Mouse (Mus musculus) left cerebral cortex, postnatal 4 days (tissue): ENCODE results near the gene Senp8. TPM values are rescaled to one million over a fixed set of nuclear protein-coding genes. Genes with fewer than 3 reads are reported as not detected.

ENCODE experiments used
- DNase-seq: peaks from one replicate; pipeline ENCODE4 v3.0.0-alpha.2; 2022
- intact Hi-C: fragments of 180-260 bp; cut with DNase I; formaldehyde crosslinking; loops from one replicate; pipeline ENCODE4 v1.15.1; 2025
- total RNA-seq, 2 experiments: library from RNA; stranded (reverse); gene quantifications; 2 replicates each; pipeline ENCODE4 v1.2.3; 2021

Gene Senp8
- total RNA-seq, 2 experiments from 2014 or later, result 4.1 to 4.2 TPM

DNA sequence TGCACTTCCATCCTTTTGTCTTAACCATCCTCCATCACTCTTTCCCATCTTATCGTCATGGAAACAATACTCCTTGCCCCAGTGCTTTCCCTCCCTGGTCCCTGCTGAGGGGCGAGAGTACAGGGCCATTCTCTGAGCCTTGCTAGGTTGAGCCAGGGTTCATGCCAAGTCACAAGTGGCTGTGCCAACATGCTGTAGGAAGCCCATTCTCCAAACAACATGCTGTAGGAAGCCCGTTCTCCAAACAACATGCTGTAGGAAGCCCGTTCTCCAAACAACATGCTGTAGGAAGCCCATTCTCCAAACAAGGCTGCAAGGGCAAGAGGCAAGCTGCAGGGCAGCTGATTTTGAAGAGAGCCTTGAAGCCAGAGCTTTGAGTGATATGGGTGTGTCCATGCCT, 32.3 kb downstream of the Senp8 start:
- no peak for DNase-seq
- intact Hi-C loops, result no loop called here

DNA sequence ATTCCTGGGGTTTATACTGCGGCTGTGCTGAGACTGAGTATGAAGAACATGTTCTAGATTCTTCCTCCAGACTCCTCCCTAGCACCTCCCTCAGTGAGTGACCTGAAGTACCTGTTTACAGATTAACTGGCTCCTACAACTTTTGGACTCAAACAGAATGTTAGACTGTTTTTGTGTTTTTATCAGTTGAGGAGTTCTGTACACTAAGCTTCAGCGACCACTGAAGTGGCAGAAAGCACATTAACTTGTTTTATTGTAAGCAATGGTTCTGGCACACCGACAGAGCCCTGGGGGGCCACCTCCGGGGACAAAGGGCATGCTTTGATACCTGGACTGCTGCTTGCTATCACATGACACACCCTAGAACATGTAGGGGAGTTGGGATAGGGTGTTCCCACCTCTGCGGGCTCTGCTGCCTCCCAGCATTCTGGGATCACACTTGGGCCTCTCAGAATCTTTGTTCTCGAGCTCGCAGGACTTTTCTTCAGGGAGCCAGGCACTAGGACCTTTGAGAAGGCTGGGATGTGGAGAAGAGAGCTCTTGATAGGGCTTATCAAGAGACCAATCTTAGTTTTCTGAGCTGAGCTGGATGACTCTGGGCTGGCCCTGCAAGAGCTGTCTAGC, 34.1 kb downstream of the Senp8 start:
- intact Hi-C loops, result no loop called here
- DNase-seq, result no peak

DNA sequence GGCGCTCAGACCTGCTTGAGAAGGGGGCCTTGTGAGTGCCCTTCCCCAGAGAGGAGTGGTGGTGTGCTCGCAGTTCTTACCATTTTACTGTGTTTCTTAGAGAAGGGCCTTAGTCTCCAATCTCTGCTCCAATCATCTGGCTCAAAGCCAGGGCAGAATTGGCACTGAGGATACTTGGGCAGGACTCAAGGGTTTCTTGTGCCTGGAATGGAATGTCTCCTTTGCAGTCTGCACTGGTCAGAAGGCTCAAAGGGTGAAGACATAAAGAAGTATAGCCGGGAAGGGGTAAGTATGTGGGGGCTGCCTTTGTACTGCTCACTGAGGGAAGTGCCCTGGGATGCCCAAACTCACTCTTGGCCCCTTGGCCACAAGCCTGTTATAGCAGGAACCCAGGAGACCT, 41.3 kb downstream of the Senp8 start:
- intact Hi-C loops, result no loop called here

DNA sequence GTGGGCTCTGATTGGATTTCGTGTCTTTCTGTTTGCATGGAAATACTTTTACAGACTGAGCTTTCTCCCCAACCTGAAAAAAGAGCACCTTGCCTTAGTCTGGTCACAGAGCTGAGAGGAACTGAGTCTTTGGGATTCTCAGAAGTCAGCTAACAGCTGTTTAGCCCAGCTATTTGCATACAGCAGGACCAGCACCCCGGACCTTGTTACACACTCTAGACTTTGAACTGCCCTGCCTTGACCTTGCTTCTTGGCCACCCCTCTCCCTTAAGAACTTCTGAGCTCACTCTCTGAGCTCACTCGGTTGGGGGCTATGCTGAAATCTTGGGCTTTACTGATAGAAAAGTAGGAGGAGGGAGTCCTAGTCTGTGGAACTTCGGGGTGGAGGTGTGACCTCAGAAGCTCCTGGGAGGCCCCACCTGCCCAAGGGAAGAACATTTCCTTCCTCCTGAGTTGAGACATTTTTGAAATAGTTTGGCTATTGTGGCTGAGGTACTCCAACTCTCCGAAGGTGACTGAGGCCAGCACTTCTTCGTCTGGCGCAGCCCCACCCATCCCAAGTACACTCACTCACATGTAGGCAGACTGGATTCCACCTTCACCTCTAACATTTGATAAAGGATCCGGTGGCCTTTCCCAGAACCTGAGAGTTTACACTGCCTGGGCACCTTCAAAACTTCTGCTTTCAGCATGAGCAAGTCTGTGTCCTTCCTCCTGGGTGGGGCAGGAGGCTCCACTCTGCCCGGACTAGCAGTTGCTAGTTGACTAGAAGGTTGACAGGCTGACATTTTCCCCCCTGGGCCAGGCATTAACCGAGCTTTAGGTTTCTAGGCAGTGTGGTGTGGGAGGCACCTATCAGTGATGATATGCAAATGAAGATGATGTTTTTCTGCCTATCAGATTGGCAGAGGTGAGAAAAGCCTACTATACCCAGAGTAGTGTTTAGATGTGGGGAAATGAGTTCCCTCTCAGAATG, 43.4 kb downstream of the Senp8 start:
- intact Hi-C loops, result no loop called here
- no peak for DNase-seq

More for the DNA sequence above, 41.3 kb downstream of the Senp8 start:
- DNase-seq, result peak; percentile 43

DNA sequence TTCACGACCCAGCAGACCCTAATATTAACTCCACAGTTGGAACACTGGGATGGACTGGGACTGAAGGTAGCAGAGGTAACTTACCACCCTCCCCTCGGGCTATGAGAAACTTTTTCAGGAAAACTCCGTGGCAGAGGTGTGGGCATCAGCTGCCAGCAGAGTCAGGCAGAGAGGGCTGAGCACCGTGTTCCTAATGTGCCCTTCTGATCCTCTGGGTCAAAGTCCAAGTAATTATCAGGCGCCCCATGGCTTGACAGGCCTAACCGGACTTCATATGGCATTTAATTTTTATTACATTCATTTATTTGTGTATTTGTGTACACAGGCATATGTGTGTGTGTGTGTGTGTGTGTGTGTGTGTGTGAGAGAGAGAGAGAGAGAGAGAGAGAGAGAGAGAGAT, 47.4 kb downstream of the Senp8 start:
- DNase-seq, result no peak
- intact Hi-C loops, result no loop called here

DNA sequence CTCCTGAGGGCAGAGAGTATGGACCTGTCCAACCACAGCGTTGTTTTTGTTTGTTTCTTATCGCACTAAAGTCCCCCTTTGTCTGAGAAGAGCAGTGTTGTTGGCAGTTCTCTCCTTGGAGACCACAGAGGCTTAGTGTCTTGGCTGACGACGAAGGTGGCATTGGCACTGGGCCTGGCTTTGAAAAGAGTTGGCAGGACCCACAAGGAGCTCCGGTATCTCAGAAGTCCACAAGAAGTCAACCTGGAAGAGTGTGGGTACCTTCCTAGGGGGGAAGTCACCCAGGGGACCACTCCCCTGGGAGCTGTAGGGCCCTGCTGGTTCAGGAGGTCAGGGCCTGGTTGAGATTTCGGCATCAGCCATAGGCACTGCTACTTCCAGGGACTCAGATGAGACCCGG, 49.4 kb downstream of the Senp8 start:
- peak; percentile 35 for DNase-seq
- intact Hi-C loops, result no loop called here

DNA sequence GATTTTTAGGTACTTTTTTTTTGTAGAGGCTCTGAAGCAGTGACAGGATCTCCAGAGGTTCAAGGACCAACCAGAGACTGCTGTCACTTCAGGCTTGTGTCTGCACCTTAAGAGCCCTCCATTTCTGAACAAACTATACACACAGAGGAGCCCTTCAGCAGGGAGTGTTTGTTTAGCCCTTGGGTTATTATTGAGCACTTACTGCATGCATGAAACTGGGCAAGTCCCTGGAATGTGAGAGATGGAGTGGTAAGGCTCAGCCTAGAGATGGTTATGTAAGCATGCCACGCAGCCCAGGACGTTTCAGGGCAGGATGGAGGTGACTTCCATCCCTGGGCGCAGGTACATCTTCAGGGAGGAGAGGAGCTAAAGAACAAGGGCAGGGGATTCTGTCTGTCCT, 54.1 kb downstream of the Senp8 start:
- no peak for DNase-seq

DNA sequence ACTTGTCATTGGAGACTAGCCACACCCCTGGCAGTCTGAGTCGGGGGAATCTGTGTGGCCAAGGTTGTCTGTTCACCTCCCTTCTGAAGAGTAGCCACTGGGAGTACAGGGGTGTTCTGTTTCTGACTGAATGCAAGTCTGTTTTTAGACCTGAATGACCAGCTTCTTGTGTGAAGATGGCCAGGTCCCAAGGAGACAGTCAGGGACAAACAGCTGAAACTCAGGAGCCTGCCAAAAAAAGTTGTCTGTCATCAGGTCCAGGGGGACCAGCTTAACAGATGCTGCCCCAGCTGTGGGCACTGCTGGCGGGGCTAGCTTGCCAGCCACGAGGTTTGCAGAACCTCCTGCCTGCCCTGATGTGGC, 55.1 kb downstream of the Senp8 start:
- intact Hi-C loops, result no loop called here

More for the DNA sequence above, 54.1 kb downstream of the Senp8 start:
- intact Hi-C loops, result no loop called here

DNA sequence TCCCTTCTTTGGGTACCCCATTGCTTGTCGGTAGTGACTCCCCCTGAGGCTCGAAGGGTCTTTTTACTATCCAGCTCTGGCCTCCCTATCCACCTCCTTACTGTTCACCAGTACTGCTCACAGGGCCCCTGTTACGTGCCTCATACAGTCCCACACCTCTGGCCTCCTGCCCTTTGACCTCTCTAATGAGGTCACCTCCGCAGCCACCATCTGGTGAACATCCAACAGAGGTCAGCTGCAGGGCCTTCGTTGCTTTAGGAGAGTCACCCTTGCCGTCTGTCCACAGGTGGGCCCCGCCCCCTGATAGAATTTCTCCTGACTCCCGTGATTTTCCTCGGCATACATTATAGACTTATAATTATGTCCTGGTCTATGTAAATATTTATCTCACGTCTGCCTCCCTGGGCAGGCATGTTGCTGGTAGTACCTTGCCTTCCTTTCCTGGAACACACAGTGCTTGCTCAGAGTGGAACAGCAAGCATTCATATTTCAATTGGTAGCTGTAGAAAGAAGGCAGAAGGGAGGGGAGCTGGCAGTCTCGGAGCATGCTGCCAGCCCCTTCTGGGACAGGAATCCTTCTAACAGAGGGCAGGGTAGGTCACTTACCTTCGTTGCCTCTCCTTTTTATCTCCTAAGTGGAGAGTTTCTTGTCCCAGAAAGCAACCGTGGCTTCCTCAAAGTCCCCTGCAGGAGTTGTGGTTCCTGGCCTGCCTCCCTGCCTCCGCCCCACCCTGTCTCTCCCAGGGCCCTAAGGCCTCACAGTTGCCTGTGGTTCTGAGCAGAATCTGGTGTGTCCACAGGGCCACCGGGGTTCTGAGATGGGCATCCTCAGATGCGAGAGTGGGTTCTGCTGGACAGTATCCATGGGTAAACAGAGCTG, 55.7 kb downstream of the Senp8 start:
- intact Hi-C loops, result no loop called here
- DNase-seq, result no peak

More for the DNA sequence above, 55.1 kb downstream of the Senp8 start:
- no peak for DNase-seq

DNA sequence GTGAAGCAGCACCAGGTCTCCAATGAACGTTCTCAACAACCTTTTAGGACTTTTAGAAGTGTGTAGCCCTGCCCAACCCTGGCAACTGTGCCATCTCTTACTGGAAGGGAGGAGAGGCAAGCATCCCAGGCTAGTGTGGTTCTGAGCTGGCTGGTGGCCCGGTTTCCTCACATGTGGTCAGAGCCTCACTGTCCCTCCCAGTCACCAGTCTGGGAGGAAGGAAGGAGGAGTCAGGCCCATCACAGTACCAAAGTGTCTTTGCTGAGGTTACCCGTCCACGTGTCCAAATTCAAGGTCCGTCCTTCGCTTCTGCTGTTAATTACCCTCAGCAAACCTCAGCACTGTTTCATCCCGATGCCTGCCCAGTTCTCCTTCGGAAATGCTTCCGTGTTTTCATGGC, 58.4 kb downstream of the Senp8 start:
- DNase-seq, result peak; percentile 79
- intact Hi-C loops, result no loop called here

DNA sequence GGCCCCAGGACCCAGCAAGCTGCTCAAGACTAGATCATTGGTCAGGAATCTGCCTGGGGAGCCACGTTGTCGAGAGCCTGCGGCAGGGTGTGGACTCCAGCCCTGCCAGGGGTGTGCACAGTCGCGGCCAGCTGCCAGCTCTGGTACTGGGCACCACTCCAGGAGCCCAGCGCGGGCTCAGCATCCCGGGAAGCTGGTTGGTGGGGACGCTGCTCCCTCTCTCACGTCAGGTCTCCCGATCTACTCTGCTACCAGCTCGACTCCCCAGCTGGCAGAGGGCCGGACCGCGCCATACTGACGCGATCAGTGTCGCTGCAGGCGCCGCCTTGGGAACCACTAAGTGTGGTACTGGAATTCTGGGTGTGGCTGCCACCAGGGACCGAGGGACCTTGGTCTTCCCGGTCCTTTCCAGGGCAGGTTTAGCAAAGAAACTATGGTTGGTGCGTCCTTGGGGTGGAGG, 58.8 kb downstream of the Senp8 start:
- intact Hi-C loops, result no loop called here
- peak; percentile 90 for DNase-seq

DNA sequence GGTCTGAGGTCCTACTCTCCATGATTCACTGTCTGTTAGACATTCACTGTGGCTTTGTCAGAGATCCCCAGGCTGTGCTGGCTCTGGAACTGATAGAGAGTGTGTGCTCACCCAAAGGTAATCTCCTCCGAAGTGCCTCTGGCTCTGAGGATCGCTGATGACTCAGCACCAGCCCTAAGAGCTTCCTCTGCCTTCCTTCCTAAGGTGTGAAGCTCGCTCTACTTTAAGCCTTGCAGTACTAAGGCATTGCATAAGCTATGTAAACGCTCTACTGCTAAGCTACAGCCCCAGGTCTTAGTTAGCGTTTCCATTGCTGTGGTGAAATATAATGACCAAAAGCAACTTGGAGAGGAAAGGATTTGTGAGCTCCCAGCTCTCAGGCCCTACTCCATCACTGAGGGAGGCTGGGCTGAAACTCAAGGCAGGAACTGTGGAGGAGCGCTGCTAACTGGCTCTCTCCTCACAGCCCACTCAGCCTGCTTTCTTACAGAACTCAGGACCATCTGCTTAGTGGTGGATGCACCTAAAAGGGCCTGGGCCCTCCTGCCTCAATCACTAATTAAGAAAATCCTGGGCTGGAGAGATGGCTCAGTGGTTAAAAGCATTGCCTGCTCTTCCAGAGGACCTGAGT, 63.0 kb downstream of the Senp8 start:
- intact Hi-C loops, result no loop called here
- DNase-seq, result no peak

Other genes with a start within 250 kb of the Senp8 start
- 10 to 100 TPM; 31.4 to 33.0 TPM for gene Hexa, start 211.2 kb downstream of the Senp8 start, total RNA-seq
- 1 to 10 TPM; 2.2 to 2.3 TPM for gene Tmem202, start 210.9 kb downstream of the Senp8 start, total RNA-seq
- 10 to 100 TPM; 43.6 to 44.8 TPM for gene Celf6, start 172.8 kb downstream of the Senp8 start, total RNA-seq
- 100 to 1,000 TPM; 199 to 208 TPM for gene Parp6, start 133.4 kb downstream of the Senp8 start, total RNA-seq
- gene Pkm, start 94.3 kb downstream of the Senp8 start, total RNA-seq, result 100 to 1,000 TPM; 517 to 569 TPM
- gene Gramd2, start 70.6 kb downstream of the Senp8 start, total RNA-seq, result 10 to 100 TPM; 21.0 to 24.4 TPM
- 10 to 100 TPM; 98.1 to 98.4 TPM for gene Myo9a, start 186 bp upstream of the Senp8 start, total RNA-seq
- gene Nr2e3, start 209.9 kb upstream of the Senp8 start, total RNA-seq, result not detected